Comparison of ENCODE assay signal across 8 mouse cellular contexts in the genomic region with DNA sequence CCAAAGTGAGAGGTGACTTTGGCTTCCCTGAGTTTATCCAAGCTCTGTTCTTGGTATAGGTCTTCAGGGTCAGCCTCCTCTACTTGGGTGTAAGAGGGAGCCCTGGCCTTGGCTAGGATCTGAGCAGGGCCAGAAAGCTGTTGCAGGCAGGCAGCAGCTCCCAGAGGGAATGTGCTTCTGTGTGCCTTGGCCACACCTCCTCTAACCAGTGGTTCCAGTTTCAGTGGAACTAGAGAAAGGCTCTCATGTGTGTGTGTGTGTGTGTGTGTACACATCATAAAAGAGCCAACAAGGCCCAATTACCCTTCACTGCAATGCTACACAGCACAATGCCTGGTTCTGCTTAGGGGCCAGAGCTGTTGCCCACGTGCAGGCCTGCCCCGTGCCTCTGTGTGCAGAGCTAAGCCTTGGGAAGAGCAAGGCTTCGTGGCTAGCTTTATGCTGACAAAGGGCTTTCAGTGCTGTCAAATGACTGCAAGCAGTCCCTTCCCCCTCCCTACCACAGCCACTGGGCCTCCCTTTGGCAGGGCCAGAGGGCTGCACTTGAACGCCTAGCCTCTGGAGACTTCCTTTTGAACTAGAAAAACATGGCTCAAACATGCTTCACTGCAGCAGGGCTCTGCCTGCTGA. TPM values are rescaled to one million over a fixed set of nuclear protein-coding genes. Genes with fewer than 3 reads are reported as not detected.
DNase-seq lines count a peak whose midpoint lies in the region; ATAC-seq lines count a peak whose summit lies in the region.

No protein-coding gene starts in this region.

- intact Hi-C loops in left cerebral cortex, postnatal 36 days (cut with DNase I), result no loop called here

- no peaks in the 10 kb centered on the region for H3K27me3 ChIP-seq in embryonic facial prominence, embryonic 10.5 days (replicated peaks; ENCODE audit: low read depth, poor library complexity, severe bottlenecking)
- no peaks in the 10 kb centered on the region for H3K27me3 ChIP-seq in heart, embryonic 12.5 days (replicated peaks)
- no peaks in the 10 kb centered on the region for H3K27me3 ChIP-seq in kidney, embryonic 15.5 days
- no peaks in the 10 kb centered on the region for H3K27me3 ChIP-seq in stomach, embryonic 16.5 days (ENCODE audit: control insufficient read depth, insufficient read depth, low read length)

- peak overlapping the region; percentile 15; the same call in 1 of the 2 replicates for H3K9ac ChIP-seq in heart, embryonic 12.5 days
- 0 out of 2 replicates have a peak overlapping the region, but pooled peaks have one; percentile 2 for H3K9ac ChIP-seq in kidney, embryonic 15.5 days
- peak overlapping the region; percentile 60 for H3K9ac ChIP-seq in stomach, embryonic 16.5 days (ENCODE audit: low read length)

- peak overlapping the region; percentile 86 for H3K27ac ChIP-seq in embryonic facial prominence, embryonic 10.5 days (replicated peaks)
- peak overlapping the region; percentile 49 for H3K27ac ChIP-seq in heart, embryonic 12.5 days (ENCODE audit: poor library complexity, severe bottlenecking)
- peak overlapping the region; percentile 93 for H3K27ac ChIP-seq in kidney, embryonic 15.5 days
- peak overlapping the region; percentile 93 for H3K27ac ChIP-seq in stomach, embryonic 16.5 days (ENCODE audit: low read length)

- peaks cover 40% of the 10 kb centered on the region for H3K4me1 ChIP-seq in embryonic facial prominence, embryonic 10.5 days
- peaks cover 35% of the 10 kb centered on the region for H3K4me1 ChIP-seq in heart, embryonic 12.5 days (replicated peaks)
- H3K4me1 ChIP-seq in kidney, embryonic 15.5 days, result peaks cover 36% of the 10 kb centered on the region
- peaks cover 31% of the 10 kb centered on the region for H3K4me1 ChIP-seq in stomach, embryonic 16.5 days (ENCODE audit: control insufficient read depth, insufficient read depth, low read length)

- peak; percentile 67 for DNase-seq in adrenal gland, adult 2 months
- DNase-seq in embryonic facial prominence, embryonic 10.5 days (ENCODE audit: low spot score), result peak; percentile 73
- peak; percentile 50 for DNase-seq in lung, postnatal 25 days (ENCODE audit: low spot score)
- no peak for DNase-seq in left cerebral cortex, postnatal 36 days (ENCODE audit: low spot score in 2 of 2)

- no peak overlapping the region for H3K4me2 ChIP-seq in heart, embryonic 12.5 days
- H3K4me2 ChIP-seq in kidney, embryonic 15.5 days, result no peak overlapping the region
- H3K4me2 ChIP-seq in stomach, embryonic 16.5 days (ENCODE audit: low read depth, low read length), result no peak overlapping the region

- peak; percentile 66 for ATAC-seq in heart, embryonic 12.5 days (ENCODE audit: insufficient number of reproducible peaks, low FRiP score)
- ATAC-seq in kidney, embryonic 15.5 days (replicated peaks; ENCODE audit: low FRiP score), result peak; percentile 74
- ATAC-seq in stomach, embryonic 16.5 days (ENCODE audit: insufficient read depth, low FRiP score), result peak; percentile 79
- ATAC-seq in CD4-positive, CD25-positive, alpha-beta regulatory T cell, adult 4 months, result no peak

- no peaks in the 10 kb centered on the region for H3K36me3 ChIP-seq in embryonic facial prominence, embryonic 10.5 days (replicated peaks)
- no peaks in the 10 kb centered on the region for H3K36me3 ChIP-seq in heart, embryonic 12.5 days
- no peaks in the 10 kb centered on the region for H3K36me3 ChIP-seq in kidney, embryonic 15.5 days
- no peaks in the 10 kb centered on the region for H3K36me3 ChIP-seq in stomach, embryonic 16.5 days (ENCODE audit: control insufficient read depth, insufficient read depth, low read length)

- H3K9me3 ChIP-seq in embryonic facial prominence, embryonic 10.5 days, result no peaks in the 10 kb centered on the region
- no peaks in the 10 kb centered on the region for H3K9me3 ChIP-seq in heart, embryonic 12.5 days (replicated peaks)
- no peaks in the 10 kb centered on the region for H3K9me3 ChIP-seq in kidney, embryonic 15.5 days (replicated peaks)
- H3K9me3 ChIP-seq in stomach, embryonic 16.5 days (replicated peaks; ENCODE audit: control insufficient read depth, low read length), result no peaks in the 10 kb centered on the region

- 17% methylated on average over 4 of the region's 4 CpGs for whole genome bisulfite sequencing in embryonic facial prominence, embryonic 10.5 days
- 28% methylated on average over 4 of the region's 4 CpGs for WGBS in heart, embryonic 12.5 days
- 11% methylated on average over 4 of the region's 4 CpGs for WGBS in kidney, embryonic 15.5 days
- WGBS in stomach, embryonic 16.5 days, result 16% methylated on average over 4 of the region's 4 CpGs

- no peak overlapping the region for H3K4me3 ChIP-seq in embryonic facial prominence, embryonic 10.5 days
- no peak overlapping the region for H3K4me3 ChIP-seq in heart, embryonic 12.5 days
- no peak overlapping the region for H3K4me3 ChIP-seq in kidney, embryonic 15.5 days (replicated peaks)
- H3K4me3 ChIP-seq in stomach, embryonic 16.5 days (replicated peaks; ENCODE audit: low read length), result no peak overlapping the region

RNA-seq across cellular contexts. Expression of gene Alppl2, which starts 54.1 kb away (rescaled TPM):
- total RNA-seq in adrenal gland, adult 2 months (2021), result not detected
- not detected in 2 replicates for polyA plus RNA-seq in adrenal gland, adult 2 months (2012; rRNA removed)
- not detected in 2 replicates for polyA plus RNA-seq in embryonic facial prominence, embryonic 10.5 days (2016; fragmentation: Nextera tagmentation; extraction: Ambion mirVana)
- polyA plus RNA-seq in heart, embryonic 12.5 days (2016; fragmentation: Nextera tagmentation; extraction: Ambion mirVana), result not detected in 2 replicates
- not detected in 2 replicates for polyA plus RNA-seq in kidney, embryonic 15.5 days (2015; fragmentation: Nextera tagmentation; extraction: Ambion mirVana)
- polyA plus RNA-seq in stomach, embryonic 16.5 days (2015; fragmentation: Nextera tagmentation; extraction: Ambion mirVana), result not detected in 2 replicates
- not detected for polyA plus RNA-seq in CD4-positive, CD25-positive, alpha-beta regulatory T cell, adult 4 months (2017; shearing (Covaris generic))
- total RNA-seq in left cerebral cortex, postnatal 36 days (2021), result not detected

Comparison
In these comparisons a context has a peak if more than half of its experiments do, and no peak if none do; other contexts are left out.
1. DNase-seq: peak in adrenal gland, adult 2 months (single experiment), embryonic facial prominence, embryonic 10.5 days (single experiment) and lung, postnatal 25 days (single experiment); none in left cerebral cortex, postnatal 36 days (0 of 2).
2. H3K9ac ChIP-seq: peak in every context shown above with its lines; median percentile 60 in stomach, embryonic 16.5 days; 15 in heart, embryonic 12.5 days; 2 in kidney, embryonic 15.5 days.
3. Peak in every context shown above with its lines, with median percentiles within 50 percentile points of each other: H3K27ac ChIP-seq.